Mouse (Mus musculus): ENCODE data around the gene Zfand3.
A peak's percentile ranks its signal among the peaks of the same experiment; 100 is the strongest.

Zfand3 gene

GRCm38 (mm10) chr17:30053463-30053862, 48.9 kb downstream of the Zfand3 start:
- DNase-seq (ENCODE audit: low read depth) = no peak

- DNase-seq (ENCODE audit: low read depth) = no peak
These were observed 49.3 kb downstream of the Zfand3 start for GRCm38 (mm10) chr17:30053871-30054270.

- DNase-seq (ENCODE audit: low read depth) = peak; percentile 44
These were observed 51.7 kb downstream of the Zfand3 start for GRCm38 (mm10) chr17:30056226-30056625.

GRCm38 (mm10) chr17:30058594-30058993, 54.1 kb downstream of the Zfand3 start:
- DNase-seq (ENCODE audit: low read depth) = no peak

GRCm38 (mm10) chr17:30059066-30059465, 54.5 kb downstream of the Zfand3 start:
- no peak for DNase-seq (ENCODE audit: low read depth)

GRCm38 (mm10) chr17:30061100-30061837, 56.7 kb downstream of the Zfand3 start:
- no peak for DNase-seq (ENCODE audit: low read depth)

GRCm38 (mm10) chr17:30063849-30064248, 59.3 kb downstream of the Zfand3 start:
- DNase-seq (ENCODE audit: low read depth) = no peak

- no peak for DNase-seq (ENCODE audit: low read depth)
These were observed 60.2 kb downstream of the Zfand3 start for GRCm38 (mm10) chr17:30064746-30065145.

GRCm38 (mm10) chr17:30069776-30070175, 65.2 kb downstream of the Zfand3 start:
- DNase-seq (ENCODE audit: low read depth) = no peak

- peak; percentile 43 for DNase-seq (ENCODE audit: low read depth)
These were observed 66.1 kb downstream of the Zfand3 start for GRCm38 (mm10) chr17:30070631-30071030.

GRCm38 (mm10) chr17:30072613-30073012, 68.1 kb downstream of the Zfand3 start:
- DNase-seq (ENCODE audit: low read depth) = no peak

- no peak for DNase-seq (ENCODE audit: low read depth)
These were observed 71.4 kb downstream of the Zfand3 start for GRCm38 (mm10) chr17:30075896-30076295.

- DNase-seq (ENCODE audit: low read depth) = peak; percentile 70
These were observed 79.5 kb downstream of the Zfand3 start for GRCm38 (mm10) chr17:30084007-30084406.

- DNase-seq (ENCODE audit: low read depth) = no peak
These were observed 82.2 kb downstream of the Zfand3 start for GRCm38 (mm10) chr17:30086695-30087094.

- no peak for DNase-seq (ENCODE audit: low read depth)
These were observed 83.9 kb downstream of the Zfand3 start for GRCm38 (mm10) chr17:30088431-30088830.

GRCm38 (mm10) chr17:30090416-30090815, 85.9 kb downstream of the Zfand3 start:
- no peak for DNase-seq (ENCODE audit: low read depth)

- DNase-seq (ENCODE audit: low read depth) = no peak
These were observed 88.7 kb downstream of the Zfand3 start for GRCm38 (mm10) chr17:30093148-30093749.

- no peak for DNase-seq (ENCODE audit: low read depth)
These were observed 92.6 kb downstream of the Zfand3 start for GRCm38 (mm10) chr17:30097156-30097555.

GRCm38 (mm10) chr17:30097677-30098076, 93.1 kb downstream of the Zfand3 start:
- no peak for DNase-seq (ENCODE audit: low read depth)

GRCm38 (mm10) chr17:30099670-30100069, 95.1 kb downstream of the Zfand3 start:
- DNase-seq (ENCODE audit: low read depth) = no peak

- peak; percentile 55 for DNase-seq (ENCODE audit: low read depth)
These were observed 97.3 kb downstream of the Zfand3 start for GRCm38 (mm10) chr17:30101801-30102200.

- no peak for DNase-seq (ENCODE audit: low read depth)
These were observed 98.5 kb downstream of the Zfand3 start for GRCm38 (mm10) chr17:30103005-30103404.

- DNase-seq (ENCODE audit: low read depth) = no peak
These were observed 99.2 kb downstream of the Zfand3 start for GRCm38 (mm10) chr17:30103641-30104165.

Data from NIH3T3 (cell line).